Mouse (Mus musculus): ENCODE data around the gene Ypel2. TPM values are rescaled to one million over a fixed set of nuclear protein-coding genes. Genes with fewer than 3 reads are reported as not detected.

Ypel2 gene
- total and polyA plus RNA-seq, 3 experiments: 0.23 to 0.52 TPM; not detected in 1

- H3K4me3 ChIP-seq (ENCODE audit: control insufficient read depth in 1 of 2, insufficient read depth in 1 of 2, low read depth in 2 of 2, low read length in 2 of 2): no peak overlapping the region
- DNase-seq (ENCODE audit: low read depth, low spot score): no peak
- H3K27ac ChIP-seq (ENCODE audit: control insufficient read depth, low read depth, low read length): no peak overlapping the region
- H3K36me3 ChIP-seq (ENCODE audit: control insufficient read depth in 1 of 2, insufficient read depth in 2 of 2, low read length in 2 of 2): peaks cover 0 to under 1% of the 10 kb centered on the region in 2 experiments; a peak in 1 of 4 replicates
- H3K9me3 ChIP-seq (replicated peaks; ENCODE audit: insufficient read depth, low read length): no peaks in the 10 kb centered on the region
- H3K27me3 ChIP-seq (ENCODE audit: control insufficient read depth in 1 of 2, insufficient read depth in 2 of 2, low read length in 2 of 2): no peaks in the 10 kb centered on the region
- no peak overlapping the region for H3K9ac ChIP-seq (ENCODE audit: control insufficient read depth, low read depth, low read length, poor library complexity, severe bottlenecking)
- H3K79me2 ChIP-seq (ENCODE audit: control insufficient read depth, insufficient read depth, low read length, poor library complexity): no peaks in the 10 kb centered on the region
- peaks cover 0 to 6% of the 10 kb centered on the region in 2 experiments; a peak in 2 of 4 replicates for H3K4me1 ChIP-seq (ENCODE audit: control insufficient read depth in 1 of 2, insufficient read depth in 2 of 2, low read length in 2 of 2)
- TF ChIP-seq POLR2A (IDR thresholded peaks at IDR 0.05; ENCODE audit: control insufficient read depth in 1 of 2, insufficient read depth in 1 of 2, low read depth in 1 of 2, low read length in 2 of 2, poor library complexity in 1 of 2): no peak
- no peak for TF ChIP-seq MAX (IDR thresholded peaks at IDR 0.05; ENCODE audit: low read length)
- no peak for TF ChIP-seq TAL1 (IDR thresholded peaks at IDR 0.05; ENCODE audit: low read length)
- TF ChIP-seq SIN3A (IDR thresholded peaks at IDR 0.05; ENCODE audit: low read length): no peak
- no peak for TF ChIP-seq RAD21 (IDR thresholded peaks at IDR 0.05; ENCODE audit: low read depth, low read length)
- TF ChIP-seq HCFC1 (IDR thresholded peaks at IDR 0.05; ENCODE audit: low read depth, low read length): no peak
- TF ChIP-seq NELFE (IDR thresholded peaks at IDR 0.05; ENCODE audit: low read depth, low read length): no peak
- no peak for TF ChIP-seq USF2 (IDR thresholded peaks at IDR 0.05; ENCODE audit: borderline replicate concordance in 1 of 2, insufficient read depth in 1 of 2, low read depth in 1 of 2, low read length in 2 of 2)
- no peak for TF ChIP-seq ZNF384 (IDR thresholded peaks at IDR 0.05; ENCODE audit: low read depth, low read length)
- no peak for TF ChIP-seq GATA1 (IDR thresholded peaks at IDR 0.05; ENCODE audit: low read depth, low read length)
- no peak for TF ChIP-seq RCOR1 (IDR thresholded peaks at IDR 0.05; ENCODE audit: low read depth, low read length)
- no peak for TF ChIP-seq MAFK (IDR thresholded peaks at IDR 0.05; ENCODE audit: borderline replicate concordance, low read depth, low read length)
- no peak for TF ChIP-seq EP300 (IDR thresholded peaks at IDR 0.05; ENCODE audit: low read depth in 1 of 2, low read length in 2 of 2)
- no peak for TF ChIP-seq POLR2AphosphoS2 (IDR thresholded peaks at IDR 0.05; ENCODE audit: low read length)
- TF ChIP-seq E2F4 (IDR thresholded peaks at IDR 0.05; ENCODE audit: borderline replicate concordance, low read depth, low read length): no peak
- no peak for TF ChIP-seq ZKSCAN1 (IDR thresholded peaks at IDR 0.05; ENCODE audit: low read depth, low read length)
- no peak for TF ChIP-seq MYC (IDR thresholded peaks at IDR 0.05; ENCODE audit: low read depth, low read length)
- no peak for TF ChIP-seq POLR2AphosphoS5 (IDR thresholded peaks at IDR 0.05; ENCODE audit: borderline replicate concordance, low read depth, low read length)
- TF ChIP-seq MYB (IDR thresholded peaks at IDR 0.05; ENCODE audit: low read depth, low read length): no peak
Measured at GRCm38 (mm10) chr11:86951672-86952071, 41.8 kb downstream of the Ypel2 start.

GRCm38 (mm10) chr11:86950491-86950890 lies 43.0 kb downstream of the Ypel2 start:
- Histone ChIP-seq H3K4me1 (ENCODE audit: control insufficient read depth in 1 of 2, insufficient read depth in 2 of 2, low read length in 2 of 2) (no peaks in the 10 kb centered on the region), H3K9ac (ENCODE audit: control insufficient read depth, low read depth, low read length, poor library complexity, severe bottlenecking) (no peak overlapping the region), H3K27me3 (ENCODE audit: control insufficient read depth in 1 of 2, insufficient read depth in 2 of 2, low read length in 2 of 2) (no peaks in the 10 kb centered on the region), H3K36me3 (ENCODE audit: control insufficient read depth in 1 of 2, insufficient read depth in 2 of 2, low read length in 2 of 2) (no peaks in the 10 kb centered on the region), H3K79me2 (ENCODE audit: control insufficient read depth, insufficient read depth, low read length, poor library complexity) (no peaks in the 10 kb centered on the region), H3K9me3 (replicated peaks; ENCODE audit: insufficient read depth, low read length) (no peaks in the 10 kb centered on the region), H3K4me3 (ENCODE audit: control insufficient read depth in 1 of 2, insufficient read depth in 1 of 2, low read depth in 2 of 2, low read length in 2 of 2) (no peak overlapping the region), H3K27ac (ENCODE audit: control insufficient read depth, low read depth, low read length) (no peak overlapping the region)
- no peak for DNase-seq (ENCODE audit: low read depth, low spot score)
- TF ChIP-seq MAZ (IDR thresholded peaks at IDR 0.05; ENCODE audit: low read depth, low read length) (no peak), POLR2AphosphoS2 (IDR thresholded peaks at IDR 0.05; ENCODE audit: low read length) (no peak), SMC3 (IDR thresholded peaks at IDR 0.05; ENCODE audit: low read depth, low read length) (no peak), ZMIZ1 (IDR thresholded peaks at IDR 0.05; ENCODE audit: low read depth, low read length) (no peak), ETS1 (IDR thresholded peaks at IDR 0.05; ENCODE audit: low read depth, low read length) (no peak), JUND (IDR thresholded peaks at IDR 0.05; ENCODE audit: low read depth, low read length) (no peak), MYC (IDR thresholded peaks at IDR 0.05; ENCODE audit: low read depth, low read length) (no peak), KAT2A (conservative IDR thresholded peaks at IDR 0.05; ENCODE audit: low read depth, low read length) (no peak), ZKSCAN1 (IDR thresholded peaks at IDR 0.05; ENCODE audit: low read depth, low read length) (no peak), CHD1 (IDR thresholded peaks at IDR 0.05; ENCODE audit: low read depth, low read length) (no peak), POLR2AphosphoS5 (IDR thresholded peaks at IDR 0.05; ENCODE audit: borderline replicate concordance, low read depth, low read length) (no peak), UBTF (IDR thresholded peaks at IDR 0.05; ENCODE audit: borderline replicate concordance, insufficient read depth, low read depth, low read length) (no peak)
